Mouse (Mus musculus) urinary bladder, postnatal 4 days (tissue): ENCODE data around the gene Ank2.

Experiments
- DNase-seq, 2 experiments: peaks; one replicate each; pipeline ENCODE4 v3.0.0; 2021 to 2022; ENCODE audit warnings: low spot score in 2 of 2

The Ank2 gene

GRCm38 (mm10) chr3:126878233-126878632 is 620.9 kb downstream of the Ank2 start:
- DNase-seq: no peak
